Mouse (Mus musculus) left cerebral cortex, adult 8-10 months (tissue): ENCODE data around the gene Gm12887. TPM values are rescaled to one million over a fixed set of nuclear protein-coding genes. Genes with fewer than 3 reads are reported as not detected.

Source experiments
- DNase-seq, 2 experiments: peaks; one replicate each; pipeline ENCODE4 v3.0.0; 2022; ENCODE audit warnings: low spot score in 2 of 2
- total RNA-seq, 4 experiments: library from RNA; stranded (reverse); gene quantifications; 2 replicates each; pipeline ENCODE4 v1.2.4; 2022

The Gm12887 gene
- not detected for total RNA-seq

GRCm38 (mm10) chr4:121622003-121622402 is at the start of gene Gm12887:
TSS of gene Gm12887 (minus strand) at chr4:121622103.
- DNase-seq, result no peak

- DNase-seq, result no peak
These were observed 35.1 kb upstream of the Gm12887 start for GRCm38 (mm10) chr4:121657040-121657439.

Other genes with a start within 250 kb of the Gm12887 start
- gene Gm12886, start 199.0 kb downstream of the Gm12887 start, total RNA-seq, result not detected